Mouse (Mus musculus) lung, adult 2 months (tissue): ENCODE results near the gene Myo9b.

ENCODE experiments used
- CTCF ChIP-seq: fragments of 200-500 bp; IDR thresholded peaks from 2 replicates; pipeline ENCODE4 v1.5.1; 2011; ENCODE audit warnings: mild to moderate bottlenecking, low read length, control low read depth; ENCODE audit not compliant: insufficient read depth
- POLR2A ChIP-seq: fragments of 200-500 bp; IDR thresholded peaks from 2 replicates; pipeline ENCODE4 v1.6.1; 2011; ENCODE audit warnings: low read depth, mild to moderate bottlenecking, control low read depth, low read length, borderline replicate concordance; ENCODE audit errors: extremely low read depth

GRCm38 (mm10) chr8:71396639-71397305 lies 124.3 kb downstream of the Myo9b start, which contains the start of gene Babam1:
- TF ChIP-seq POLR2A (peak; percentile 77; the same call in 1 of the 2 replicates), CTCF (no peak)
